Mouse (Mus musculus) left cerebral cortex, postnatal 36 days (tissue): ENCODE measurements around the gene Med7. TPM values are rescaled to one million over a fixed set of nuclear protein-coding genes. Genes with fewer than 3 reads are reported as not detected.
A peak's percentile ranks its signal among the peaks of the same experiment; 100 is the strongest.
"Not testable (repeated sequence)": the region's sequence is repeated elsewhere in the genome, so short reads cannot be mapped to it uniquely, and the experiment has no call there.

Experiments used
- DNase-seq, 2 experiments: peaks; one replicate each; pipeline ENCODE4 v3.0.0; 2021 to 2022; ENCODE audit warnings: low spot score in 2 of 2, mixed read lengths in 1 of 2
- intact Hi-C: fragments of 180-260 bp; cut with DNase I; formaldehyde crosslinking; loops from one replicate; pipeline ENCODE4 v1.15.1; 2025
- total RNA-seq, 2 experiments: library from RNA; stranded (reverse); gene quantifications; 2 replicates each; pipeline ENCODE4 v1.2.3; 2021

Gene Med7
- total RNA-seq, 2 experiments from 2014 or later = 26.4 to 28.8 TPM

DNA sequence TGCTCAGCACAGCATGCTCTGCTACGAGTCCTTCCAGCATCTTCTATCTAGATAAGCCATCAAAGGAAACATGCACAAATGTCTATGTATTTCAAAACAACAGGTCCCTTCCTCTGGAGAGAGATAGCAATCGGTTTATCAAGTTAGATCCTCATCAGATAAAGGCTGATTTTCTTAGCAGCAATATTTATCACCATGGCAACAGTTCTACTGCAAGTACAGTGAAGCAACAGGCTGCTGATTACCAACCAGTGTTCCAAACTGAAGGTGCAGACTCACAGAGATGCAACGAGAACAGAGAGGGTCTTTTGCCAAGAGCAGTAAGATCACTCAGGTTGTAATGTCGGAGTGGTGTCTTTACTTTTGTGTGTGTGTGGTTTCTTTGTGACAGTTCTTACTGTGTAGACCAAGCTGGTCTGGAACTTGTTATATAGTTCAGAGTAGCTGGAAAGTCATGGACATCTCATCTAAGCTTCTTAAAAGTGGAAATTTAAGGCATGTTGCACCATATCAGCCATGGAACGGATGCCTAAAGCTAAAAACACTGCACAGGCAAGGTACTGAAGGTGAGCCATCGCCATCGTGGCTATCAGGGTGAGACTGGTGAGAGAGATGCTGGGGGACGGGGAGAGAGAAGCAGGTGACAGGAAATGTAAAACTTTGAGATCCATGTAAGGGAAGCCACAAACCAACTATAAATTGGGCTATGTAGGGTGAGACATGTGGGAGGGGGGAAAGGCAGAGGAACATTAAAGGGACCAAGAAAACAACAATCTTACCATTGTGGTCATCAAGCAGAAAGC, 15.4 kb upstream of the Med7 start:
- DNase-seq = no peak
- intact Hi-C loops = no loop called here

DNA sequence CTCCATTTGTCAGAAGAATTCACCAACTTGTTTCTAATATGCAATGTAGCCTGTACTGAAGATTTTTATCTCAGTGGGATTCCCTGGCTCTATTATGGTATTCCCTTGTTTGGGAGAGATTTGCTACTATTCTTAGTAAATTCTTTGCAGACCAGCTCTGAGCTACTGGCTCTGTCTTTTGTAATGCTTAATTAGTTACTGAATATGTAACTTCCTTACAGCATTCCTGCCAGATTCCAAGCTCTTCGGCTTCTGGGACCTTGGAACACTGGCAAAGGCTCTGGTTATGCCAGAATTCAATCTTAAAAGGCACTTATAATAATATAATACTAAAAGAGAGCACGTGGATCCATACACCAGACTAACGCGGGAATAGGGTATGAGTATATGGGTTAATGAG, 8.6 kb upstream of the Med7 start:
- intact Hi-C loops, DNase-seq: not testable (repeated sequence)

GRCm38 (mm10) chr11:46430123-46430522, 6.6 kb upstream of the Med7 start:
- intact Hi-C loops = loop anchor here (2.0 to 10.0 kb wide), 3 partner anchors 115 to 485 kb away; partner anchors contain the start of gene Lsm11
- no peak for DNase-seq

DNA sequence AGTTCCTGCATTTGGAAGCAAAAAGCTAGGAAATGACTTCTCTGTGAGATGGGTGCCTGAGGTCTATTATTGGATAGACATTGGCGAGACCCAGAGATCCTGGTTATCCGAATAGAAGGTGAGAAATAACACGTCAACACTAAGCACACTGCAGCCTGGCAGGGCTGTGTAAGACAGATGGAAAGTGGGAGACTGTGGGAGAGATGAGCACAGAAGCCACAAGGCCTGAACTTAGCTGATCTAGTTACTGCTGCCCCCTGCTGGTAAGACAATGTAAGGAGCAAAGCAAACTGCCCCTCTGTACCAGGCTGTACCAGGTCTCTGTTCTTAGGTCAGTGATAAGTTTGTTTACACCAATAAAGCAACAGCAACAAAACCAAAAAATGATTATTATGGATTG, 5.6 kb upstream of the Med7 start:
- intact Hi-C loops = loop anchor here (2.0 to 10.0 kb wide), 3 partner anchors 116 to 486 kb away; partner anchors contain the start of gene Lsm11
- DNase-seq = peak; percentile 83

- DNase-seq = no peak
- intact Hi-C loops = loop anchor here (10.0 kb wide), 1 partner anchor 491 kb away; the partner anchor contains the start of gene Lsm11
These were observed 1.4 kb upstream of the Med7 start for GRCm38 (mm10) chr11:46435363-46435762.

DNA sequence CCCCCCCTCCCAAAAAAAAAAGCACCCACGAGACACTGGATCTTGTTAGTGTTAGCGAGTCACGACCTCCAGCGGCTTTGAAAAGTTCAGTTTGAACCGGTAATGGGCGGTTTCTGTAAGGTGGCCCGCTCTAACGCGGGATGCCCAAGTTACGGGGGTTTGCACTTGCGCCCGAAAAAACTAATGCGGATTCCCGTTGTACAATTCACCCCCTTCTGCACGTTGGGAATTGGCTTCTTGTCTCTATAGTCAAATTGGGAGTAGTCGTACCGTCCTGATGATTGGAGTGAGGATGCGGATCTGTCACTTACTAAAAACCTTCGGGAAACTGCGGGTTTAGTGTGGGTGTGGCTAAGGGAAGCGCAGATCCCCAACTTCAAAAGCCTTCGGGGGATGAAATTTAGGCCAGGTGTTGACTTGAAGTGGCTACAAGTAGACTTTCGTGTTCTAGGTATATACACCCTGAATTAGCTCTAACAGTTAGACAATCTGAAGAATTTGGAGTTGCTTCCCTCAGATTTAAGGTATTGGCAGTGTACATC, 805 bp downstream of the Med7 start:
- intact Hi-C loops = loop anchor here (10.0 kb wide), 1 partner anchor 493 kb away; the partner anchor contains the start of gene Lsm11

DNA sequence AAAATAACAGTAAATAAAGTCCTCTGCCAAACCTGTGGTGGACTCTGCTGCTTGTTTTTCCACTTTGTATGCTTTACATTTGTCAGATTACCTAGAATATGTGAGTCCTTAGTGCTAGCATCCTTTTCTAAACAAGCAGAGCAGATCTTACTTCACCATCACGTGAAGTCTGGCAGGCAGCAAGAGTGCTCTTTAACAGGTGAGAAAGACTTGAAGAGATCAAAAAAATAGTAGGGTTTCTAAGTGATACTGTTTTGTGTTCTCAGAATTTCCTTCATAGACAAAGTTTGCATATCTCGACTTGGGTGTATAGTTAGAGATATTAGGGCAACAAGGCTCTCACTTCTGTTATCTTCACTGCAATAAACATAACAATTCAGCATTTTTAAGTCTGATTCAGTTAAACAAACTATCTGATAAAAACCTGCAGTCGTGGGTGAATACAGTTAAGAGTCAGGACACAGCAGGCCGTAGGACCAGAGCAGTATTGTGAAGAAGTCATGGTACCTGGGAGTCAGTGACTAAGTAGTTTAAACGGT, 2.3 kb downstream of the Med7 start:
- DNase-seq = no peak
- intact Hi-C loops = loop anchor here (10.0 kb wide), 1 partner anchor 494 kb away; the partner anchor contains the start of gene Lsm11

More for the DNA sequence above, 805 bp downstream of the Med7 start:
- peak in 1 of 2 experiments; percentile 6 for DNase-seq

DNA sequence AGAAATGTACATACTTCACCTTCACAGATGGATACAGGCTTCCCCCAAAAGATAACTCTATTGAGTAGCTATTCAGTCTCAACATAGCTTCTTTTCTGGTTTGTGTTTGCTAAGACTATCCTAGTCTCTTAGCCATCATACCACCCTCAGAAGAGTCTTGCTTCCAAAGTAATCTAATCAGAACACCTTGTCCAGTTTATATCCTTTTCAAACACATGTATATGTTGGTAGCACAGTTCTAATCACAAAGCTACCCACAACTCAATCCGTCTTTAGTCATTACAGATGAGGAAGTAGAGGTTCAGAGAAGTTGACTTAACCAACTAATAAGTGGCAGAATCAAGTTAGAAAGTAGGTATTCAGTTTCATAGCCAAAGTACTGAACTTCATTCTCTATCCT, 5.0 kb downstream of the Med7 start:
- intact Hi-C loops = no loop called here
- DNase-seq = no peak

GRCm38 (mm10) chr11:46443152-46443551, 6.4 kb downstream of the Med7 start:
- intact Hi-C loops = no loop called here
- no peak for DNase-seq

- DNase-seq = no peak
- intact Hi-C loops = no loop called here
These were observed 7.3 kb downstream of the Med7 start for GRCm38 (mm10) chr11:46443979-46444378.

DNA sequence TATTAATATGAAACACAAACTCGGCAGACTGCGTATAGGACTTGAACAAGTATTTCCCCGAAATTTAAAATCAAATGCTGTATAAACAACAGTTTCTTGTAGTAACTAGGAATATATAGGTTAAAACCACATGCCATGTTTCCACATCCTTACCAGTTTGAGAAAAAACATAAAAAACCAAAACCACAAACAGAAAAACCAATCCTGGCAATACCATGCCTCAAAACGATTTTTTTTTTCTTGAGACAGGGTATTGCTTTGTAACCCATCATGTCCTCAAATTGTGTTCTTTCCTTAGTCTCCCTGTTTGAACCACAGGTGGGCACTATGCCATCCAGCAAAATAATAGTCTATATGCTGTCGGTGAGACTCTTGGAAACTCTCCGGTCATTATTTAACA, 9.4 kb downstream of the Med7 start:
- no peak for DNase-seq
- intact Hi-C loops = no loop called here

GRCm38 (mm10) chr11:46447644-46448484, 11.1 kb downstream of the Med7 start:
- no peak for DNase-seq
- intact Hi-C loops = no loop called here

DNA sequence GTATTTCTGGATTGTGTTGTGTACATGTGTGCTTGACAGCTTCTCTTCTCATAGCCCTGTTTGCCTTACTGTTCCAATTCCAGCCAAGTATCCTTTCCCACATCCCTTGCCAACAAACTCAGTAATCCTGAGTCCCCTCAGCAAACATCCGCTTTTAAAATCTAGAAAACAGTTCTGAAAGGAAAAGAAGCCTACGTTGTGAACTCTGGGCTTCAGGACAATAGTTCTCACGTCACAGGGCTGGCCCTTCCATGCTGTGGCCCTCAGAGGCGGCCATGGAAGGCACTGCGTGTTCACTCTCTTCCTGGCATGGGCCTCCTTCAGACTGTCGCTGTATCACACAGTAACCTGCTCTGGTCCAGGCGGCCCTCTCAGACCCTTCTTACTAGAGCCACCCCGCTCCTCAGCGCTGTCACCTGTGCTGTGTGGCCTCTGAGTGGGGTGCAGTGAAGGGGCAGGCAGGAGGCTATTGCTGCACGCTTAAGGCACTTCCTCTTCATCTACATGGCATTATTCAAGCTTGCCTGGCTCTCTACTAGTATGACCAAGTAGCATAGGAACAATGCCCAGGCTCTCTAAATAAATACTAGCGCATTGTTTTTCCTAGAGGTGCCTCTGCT, 12.8 kb downstream of the Med7 start:
- no peak for DNase-seq
- intact Hi-C loops = no loop called here

- intact Hi-C loops = no loop called here
- no peak for DNase-seq
These were observed 17.8 kb downstream of the Med7 start, which contains the start of gene Havcr2 for GRCm38 (mm10) chr11:46454453-46455045. Havcr2 (plus strand) TSS chr11:46454935.

DNA sequence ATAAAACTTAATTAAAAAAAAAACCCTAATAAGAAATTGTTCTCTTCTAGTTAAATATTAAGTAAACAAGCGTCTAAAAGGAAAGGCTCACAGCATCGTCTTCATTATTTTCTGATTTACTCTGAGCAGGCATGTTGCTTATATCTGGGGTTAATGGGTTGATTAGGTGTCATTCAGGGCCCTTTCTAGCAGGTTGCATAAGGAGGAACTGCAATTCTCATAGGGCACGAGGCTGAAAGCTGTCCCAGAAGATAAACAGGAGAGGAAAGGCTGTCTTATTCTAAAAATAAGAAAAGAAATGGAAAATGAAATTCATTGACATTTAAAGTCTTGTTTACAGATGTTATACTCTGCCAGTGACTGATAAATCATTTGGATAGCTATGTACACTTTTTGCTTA, 23.2 kb downstream of the Med7 start:
- intact Hi-C loops = no loop called here
- no peak for DNase-seq

- no peak for DNase-seq
- intact Hi-C loops = no loop called here
These were observed 24.6 kb downstream of the Med7 start for GRCm38 (mm10) chr11:46461362-46461761.

GRCm38 (mm10) chr11:46461931-46462330, 25.2 kb downstream of the Med7 start:
- intact Hi-C loops = no loop called here
- DNase-seq = no peak

GRCm38 (mm10) chr11:46466878-46467277, 30.2 kb downstream of the Med7 start:
- intact Hi-C loops = no loop called here

GRCm38 (mm10) chr11:46474220-46474619, 37.5 kb downstream of the Med7 start:
- intact Hi-C loops = no loop called here
- DNase-seq = no peak

More at GRCm38 (mm10) chr11:46466878-46467277, 30.2 kb downstream of the Med7 start:
- DNase-seq = no peak
